Mouse (Mus musculus) ovary, adult 10 weeks (tissue): ENCODE measurements around the gene Gm10772. TPM values are rescaled to one million over a fixed set of nuclear protein-coding genes. Genes with fewer than 3 reads are reported as not detected.

Source experiments
- polyA plus RNA-seq: library from polyadenylated mRNA; stranded (reverse); fragments of 350-450 nt; fragmentation: Illumina TruSeq; extraction: RNeasy Lipid Tissue Mini Kit (QIAGEN cat#74804); gene quantifications from one replicate; pipeline ENCODE4 v1.2.3, GENCODE M21; 2014

Gm10772 gene
- polyA plus RNA-seq, result not detected

DNA sequence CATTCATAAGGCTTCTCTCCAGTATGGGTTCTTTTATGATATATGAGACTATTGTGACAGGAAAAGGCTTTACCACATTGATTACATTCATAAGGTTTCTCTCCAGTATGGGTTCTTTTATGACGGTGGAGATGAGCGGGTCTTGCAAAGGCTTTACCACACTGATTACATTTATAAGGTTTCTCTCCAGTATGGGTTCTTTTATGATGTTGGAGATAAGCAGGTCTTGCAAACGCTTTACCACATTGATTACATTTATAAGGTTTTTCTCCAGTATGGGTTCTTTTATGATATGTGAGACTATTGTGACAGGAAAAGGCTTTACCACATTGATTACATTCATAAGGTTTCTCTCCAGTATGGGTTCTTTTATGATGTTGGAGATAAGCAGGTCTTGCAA is at the start of gene Gm10772:
Gene Gm10772, minus strand, starts transcription at position 101 of the 400 bp plus-strand sequence.

Other genes with a start within 250 kb of the Gm10772 start
- gene Gm10324, start 108.0 kb downstream of the Gm10772 start, polyA plus RNA-seq, result 5.4 TPM
- gene 2410141K09Rik, start 213.5 kb upstream of the Gm10772 start, polyA plus RNA-seq, result 2.9 TPM